Mouse (Mus musculus): ENCODE results near the gene Megf6.

DNA sequence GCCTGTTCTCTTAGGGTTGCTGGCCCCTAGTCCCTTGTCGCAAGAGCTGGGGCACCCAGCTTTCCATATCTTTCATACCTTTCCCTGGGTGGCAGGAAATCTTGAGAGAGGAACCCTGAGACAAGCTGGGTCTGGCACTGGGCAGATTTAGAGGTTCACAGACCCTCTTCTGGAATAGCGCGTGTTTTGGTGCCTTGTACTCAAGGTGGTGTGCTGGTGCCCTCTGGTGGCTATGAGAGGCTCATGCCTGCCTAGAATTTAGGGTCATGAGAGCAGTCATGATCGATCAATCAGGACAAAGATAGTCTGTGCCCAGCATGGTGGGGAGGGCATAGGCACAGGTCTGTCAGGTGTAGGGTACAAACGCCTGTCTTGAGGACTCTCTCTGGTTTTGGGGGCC lies 36.7 kb downstream of the Megf6 start:
- TF ChIP-seq GATA1 (IDR thresholded peaks at IDR 0.05; ENCODE audit: borderline replicate concordance, low read length), result no peak
- TF ChIP-seq FLI1 (IDR thresholded peaks at IDR 0.05; ENCODE audit: low read length), result no peak

Measured in megakaryocyte, embryonic 14.5 days (primary cell).